21 mouse cellular contexts compared by ENCODE assay signal in genomic region chr11:8500855-8501254, GRCm38 (mm10).
A peak's percentile ranks its signal among the peaks of the same experiment; 100 is the strongest.
DNase-seq lines count a peak whose midpoint lies in the region; ATAC-seq lines count a peak whose summit lies in the region.
"Had no signal": no experiment of that assay in that cellular context is flagged by ENCODE, and none has a peak within 500 bp of the region (broad histone marks: within the 10 kb centered on the region; RNA-seq: fewer than 3 reads in every experiment).

No protein-coding gene starts in this region.

- H3K4me1 ChIP-seq in heart, embryonic 11.5 days (ENCODE audit: control insufficient read depth, insufficient read depth, low read length) = peaks cover 43% of the 10 kb centered on the region
- peaks cover 70% of the 10 kb centered on the region for H3K4me1 ChIP-seq in heart, embryonic 16.5 days (ENCODE audit: control insufficient read depth, insufficient read depth, low read length)
- peaks cover 19% of the 10 kb centered on the region for H3K4me1 ChIP-seq in hindbrain, embryonic 10.5 days (replicated peaks)

- no peak for ATAC-seq in heart, embryonic 11.5 days (replicated peaks; ENCODE audit: insufficient number of reproducible peaks, low FRiP score, low TSS enrichment)
- ATAC-seq in heart, embryonic 16.5 days (replicated peaks; ENCODE audit: extremely low read depth, insufficient read depth, low FRiP score) = peak; percentile 81
- ATAC-seq: hindbrain, postnatal 0 days; liver, postnatal 0 days had no signal

- H3K27ac ChIP-seq in heart, embryonic 11.5 days (ENCODE audit: low read depth, low read length) = peak overlapping the region; percentile 50; the same call in 1 of the 2 replicates
- peak overlapping the region; percentile 96 for H3K27ac ChIP-seq in heart, embryonic 16.5 days (ENCODE audit: low read length)
- H3K27ac ChIP-seq in hindbrain, embryonic 10.5 days = no peak overlapping the region
- H3K27ac ChIP-seq: forebrain, embryonic 10.5 days; hindbrain, postnatal 0 days; left cerebral cortex, adult 2 months; limb, embryonic 10.5 days had no signal

- no peak overlapping the region for H3K4me3 ChIP-seq in heart, embryonic 11.5 days (ENCODE audit: low read depth, low read length)
- no peak overlapping the region for H3K4me3 ChIP-seq in heart, embryonic 16.5 days (ENCODE audit: low read length)
- H3K4me3 ChIP-seq in hindbrain, embryonic 10.5 days = no peak overlapping the region
- H3K4me3 ChIP-seq: forebrain, embryonic 10.5 days; left cerebral cortex, adult 2 months; limb, embryonic 10.5 days had no signal

- no peak for DNase-seq in heart, adult 9 months (ENCODE audit: low spot score in 2 of 2)
- peak; percentile 67 to 77 for DNase-seq in lung, adult 18-20 months
- peak; percentile 53 for DNase-seq in lung, postnatal 14 days
- DNase-seq in thymus, postnatal 0 days (ENCODE audit: low spot score) = no peak
- no peak for DNase-seq in hindbrain, embryonic 10.5 days (ENCODE audit: low spot score)
- no peak for DNase-seq in right cerebral cortex, postnatal 10 days (ENCODE audit: low spot score in 2 of 2)
- DNase-seq: adrenal gland, postnatal 36 days; cerebellum, adult 11-12 months; cerebellum, postnatal 36 days; kidney, adult 8-10 months; kidney, postnatal 25 days; liver, postnatal 0 days; right cerebral cortex, postnatal 25 days; thymus, postnatal 14 days had no signal

- no peaks in the 10 kb centered on the region for H3K9me3 ChIP-seq in heart, embryonic 11.5 days (replicated peaks; ENCODE audit: control insufficient read depth, low read length)
- H3K9me3 ChIP-seq in heart, embryonic 16.5 days (replicated peaks; ENCODE audit: control insufficient read depth, low read length) = no peaks in the 10 kb centered on the region
- H3K9me3 ChIP-seq in hindbrain, embryonic 10.5 days = no peaks in the 10 kb centered on the region
- H3K9me3 ChIP-seq: forebrain, embryonic 10.5 days; limb, embryonic 10.5 days had no signal

- H3K27me3 ChIP-seq in heart, embryonic 11.5 days (ENCODE audit: control insufficient read depth, insufficient read depth, low read length) = no peaks in the 10 kb centered on the region
- no peaks in the 10 kb centered on the region for H3K27me3 ChIP-seq in heart, embryonic 16.5 days (ENCODE audit: control insufficient read depth, insufficient read depth, low read length)
- no peaks in the 10 kb centered on the region for H3K27me3 ChIP-seq in hindbrain, embryonic 10.5 days (ENCODE audit: insufficient read depth, poor library complexity, severe bottlenecking)

- 32% methylated on average over 6 of the region's 6 CpGs for WGBS in heart, embryonic 11.5 days (ENCODE audit: insufficient replicate concordance)
- WGBS in heart, embryonic 16.5 days = 21% methylated on average over 6 of the region's 6 CpGs
- WGBS in hindbrain, embryonic 10.5 days = 95% methylated on average over 6 of the region's 6 CpGs

- H3K36me3 ChIP-seq in heart, embryonic 11.5 days (ENCODE audit: control insufficient read depth, insufficient read depth, low read length) = no peaks in the 10 kb centered on the region
- H3K36me3 ChIP-seq in heart, embryonic 16.5 days (ENCODE audit: control insufficient read depth, insufficient read depth) = peaks cover 4% of the 10 kb centered on the region
- no peaks in the 10 kb centered on the region for H3K36me3 ChIP-seq in hindbrain, embryonic 10.5 days
- H3K36me3 ChIP-seq: G1E had no signal

- H3K9ac ChIP-seq in heart, embryonic 11.5 days (ENCODE audit: low read depth, low read length) = no peak overlapping the region
- no peak overlapping the region for H3K9ac ChIP-seq in heart, embryonic 16.5 days (ENCODE audit: low read length)
- H3K9ac ChIP-seq: liver, postnatal 0 days had no signal

- peak overlapping the region; percentile 22 for H3K4me2 ChIP-seq in heart, embryonic 11.5 days
- peak overlapping the region; percentile 25 for H3K4me2 ChIP-seq in heart, embryonic 16.5 days (ENCODE audit: low read depth, low read length)

Comparison
In these comparisons a context has a peak if more than half of its experiments do, and no peak if none do; other contexts are left out.
1. DNase-seq: peak in lung, adult 18-20 months (2 of 2) and lung, postnatal 14 days (single experiment); none in heart, adult 9 months (0 of 2), thymus, postnatal 0 days (single experiment), hindbrain, embryonic 10.5 days (single experiment) and right cerebral cortex, postnatal 10 days (0 of 2).